Mouse (Mus musculus) splenic B cell, adult 2 months (primary cell): ENCODE results near the gene Frmd4a.

Source experiments
- DNase-seq: peaks from one replicate; pipeline ENCODE4 v3.0.0-alpha.2; 2011; ENCODE audit warnings: low read depth, low spot score
- H3K27me3 ChIP-seq: 2 replicates; pipeline ENCODE4 v1.6.1; 2012; ENCODE audit warnings: mild to moderate bottlenecking, low read length, moderate library complexity, mixed read lengths; ENCODE audit not compliant: control insufficient read depth, poor library complexity, insufficient read depth, severe bottlenecking
- H3K36me3 ChIP-seq: 2 replicates; pipeline ENCODE4 v1.6.1; 2012; ENCODE audit warnings: mild to moderate bottlenecking, low read length, moderate library complexity, mixed read lengths; ENCODE audit not compliant: control insufficient read depth, poor library complexity, insufficient read depth, severe bottlenecking

Gene Frmd4a

DNA sequence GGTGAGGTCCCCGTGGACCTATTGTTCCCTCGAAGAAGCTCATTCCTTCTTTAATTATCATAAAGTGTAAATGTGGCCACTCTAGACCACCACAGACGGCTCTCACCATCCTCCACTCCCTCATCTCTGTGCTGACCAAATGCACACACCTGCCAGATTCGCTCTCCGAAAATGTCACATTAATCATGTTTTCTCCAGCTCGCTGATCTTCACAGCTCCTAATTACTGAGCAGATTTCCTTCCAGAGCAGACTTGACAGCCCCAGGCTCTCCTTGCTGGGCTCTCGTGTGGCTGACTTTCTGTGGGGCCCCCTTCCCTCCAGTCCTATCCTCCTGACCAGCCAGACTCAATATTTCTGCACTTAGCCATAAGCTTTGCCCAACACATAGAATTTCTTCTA is 191.7 kb downstream of the Frmd4a start:
- no peak for DNase-seq
- Histone ChIP-seq H3K36me3 (no peaks in the 10 kb centered on the region), H3K27me3 (no peaks in the 10 kb centered on the region)

GRCm38 (mm10) chr2:4222497-4222828 is 204.9 kb downstream of the Frmd4a start:
- DNase-seq: no peak
- Histone ChIP-seq H3K36me3 (no peaks in the 10 kb centered on the region), H3K27me3 (no peaks in the 10 kb centered on the region)

- H3K36me3 ChIP-seq: no peaks in the 10 kb centered on the region
- no peak for DNase-seq
- H3K27me3 ChIP-seq: no peaks in the 10 kb centered on the region
These were observed 205.8 kb downstream of the Frmd4a start for GRCm38 (mm10) chr2:4223316-4223715.

DNA sequence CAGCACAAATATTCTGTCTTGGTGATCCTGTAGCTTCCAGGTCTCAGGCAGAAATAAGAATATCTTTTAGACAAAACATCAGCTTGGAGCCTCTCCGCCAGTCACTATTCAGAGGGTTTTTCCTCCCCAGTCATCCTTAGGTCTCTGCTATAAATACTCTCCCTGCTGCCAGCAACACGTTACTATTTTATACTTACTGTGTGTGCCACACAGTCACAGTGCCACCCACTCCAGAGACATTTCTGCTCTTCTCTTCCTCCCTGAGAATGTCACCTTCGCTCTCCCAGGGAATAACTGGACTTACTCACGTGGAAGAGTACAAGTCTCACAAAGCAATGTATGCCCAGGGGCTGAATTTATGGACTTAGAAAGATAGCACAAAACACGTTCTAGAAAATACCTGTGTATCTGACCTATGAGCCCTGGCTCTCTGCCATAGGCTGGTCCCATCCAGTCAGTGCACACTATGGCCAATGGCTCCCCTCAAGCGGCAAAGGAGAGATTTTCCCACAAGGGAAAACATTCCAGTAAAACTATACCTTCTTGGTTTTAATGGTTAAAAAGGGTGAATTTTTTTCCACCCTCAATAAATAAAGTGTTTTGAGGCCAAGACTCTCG is 209.5 kb downstream of the Frmd4a start:
- no peak for DNase-seq
- H3K36me3 ChIP-seq: no peaks in the 10 kb centered on the region

DNA sequence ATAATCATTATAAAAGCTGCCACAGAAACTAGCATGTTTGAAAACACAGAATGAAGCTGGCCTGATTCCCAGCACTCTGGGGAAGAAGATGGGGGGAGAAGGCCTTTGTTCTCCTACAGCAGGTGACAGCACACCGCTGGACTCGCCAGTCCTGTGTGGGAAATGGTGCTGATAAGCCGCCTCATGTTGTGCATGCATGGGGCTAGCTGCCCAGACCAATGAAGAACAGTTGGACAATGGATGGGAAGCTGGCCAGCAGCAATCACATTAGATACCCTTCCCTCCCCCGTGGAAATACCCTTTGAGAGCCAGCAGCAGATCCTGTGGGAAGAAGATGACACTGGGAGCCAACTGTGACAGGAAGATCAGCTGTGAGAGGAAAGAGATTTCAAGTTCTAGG is 210.0 kb downstream of the Frmd4a start:
- DNase-seq: no peak
- H3K27me3 ChIP-seq: no peaks in the 10 kb centered on the region
- H3K36me3 ChIP-seq: no peaks in the 10 kb centered on the region

More for the DNA sequence above, 209.5 kb downstream of the Frmd4a start:
- H3K27me3 ChIP-seq: no peaks in the 10 kb centered on the region

GRCm38 (mm10) chr2:4228510-4228909 is 211.0 kb downstream of the Frmd4a start:
- Histone ChIP-seq H3K36me3 (no peaks in the 10 kb centered on the region), H3K27me3 (no peaks in the 10 kb centered on the region)
- DNase-seq: no peak

DNA sequence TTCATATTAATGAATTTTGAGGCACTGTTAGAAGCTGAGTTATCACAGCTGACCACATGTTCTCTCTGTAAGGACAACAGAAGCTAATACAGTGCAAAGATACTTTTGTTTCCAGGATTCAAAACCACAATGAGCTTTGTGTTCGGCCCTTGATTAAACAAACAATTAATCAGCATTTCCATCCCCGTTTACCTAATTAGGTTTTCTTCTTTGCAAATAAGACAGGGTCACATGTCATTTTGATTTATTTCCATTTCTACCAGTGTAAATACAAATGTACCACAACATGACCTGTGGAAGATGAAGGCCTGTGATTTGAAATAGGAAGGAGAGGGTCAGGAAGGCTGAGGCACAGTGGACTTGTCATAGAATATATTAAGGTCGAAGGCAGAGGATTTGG is 214.8 kb downstream of the Frmd4a start:
- no peak for DNase-seq
- Histone ChIP-seq H3K36me3 (no peaks in the 10 kb centered on the region), H3K27me3 (no peaks in the 10 kb centered on the region)

- DNase-seq: no peak
- Histone ChIP-seq H3K27me3 (no peaks in the 10 kb centered on the region), H3K36me3 (no peaks in the 10 kb centered on the region)
These were observed 215.3 kb downstream of the Frmd4a start for GRCm38 (mm10) chr2:4232761-4233322.

DNA sequence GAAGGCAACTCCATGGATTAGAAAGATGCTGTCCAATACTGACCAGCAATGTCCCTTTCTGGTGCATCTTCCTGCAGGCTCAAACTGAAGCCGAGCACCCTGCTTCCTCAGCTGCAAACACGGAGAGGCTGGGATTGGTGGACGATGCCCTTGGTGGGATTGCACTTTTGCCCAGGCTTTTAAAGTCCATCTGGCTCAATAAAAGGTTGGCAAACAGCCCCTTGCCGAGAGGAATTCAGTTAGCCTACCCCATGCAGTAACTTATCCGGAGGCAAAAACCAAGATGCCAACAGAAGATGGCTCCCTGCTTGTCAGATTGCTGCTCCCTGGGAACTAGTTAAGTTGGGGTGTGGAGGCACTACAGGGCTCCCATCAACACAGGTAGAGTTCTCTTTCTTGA is 220.2 kb downstream of the Frmd4a start:
- Histone ChIP-seq H3K36me3 (no peaks in the 10 kb centered on the region), H3K27me3 (no peaks in the 10 kb centered on the region)
- no peak for DNase-seq

- no peak for DNase-seq
- no peaks in the 10 kb centered on the region for H3K27me3 ChIP-seq
- H3K36me3 ChIP-seq: no peaks in the 10 kb centered on the region
These were observed 232.2 kb downstream of the Frmd4a start for GRCm38 (mm10) chr2:4249723-4250122.

DNA sequence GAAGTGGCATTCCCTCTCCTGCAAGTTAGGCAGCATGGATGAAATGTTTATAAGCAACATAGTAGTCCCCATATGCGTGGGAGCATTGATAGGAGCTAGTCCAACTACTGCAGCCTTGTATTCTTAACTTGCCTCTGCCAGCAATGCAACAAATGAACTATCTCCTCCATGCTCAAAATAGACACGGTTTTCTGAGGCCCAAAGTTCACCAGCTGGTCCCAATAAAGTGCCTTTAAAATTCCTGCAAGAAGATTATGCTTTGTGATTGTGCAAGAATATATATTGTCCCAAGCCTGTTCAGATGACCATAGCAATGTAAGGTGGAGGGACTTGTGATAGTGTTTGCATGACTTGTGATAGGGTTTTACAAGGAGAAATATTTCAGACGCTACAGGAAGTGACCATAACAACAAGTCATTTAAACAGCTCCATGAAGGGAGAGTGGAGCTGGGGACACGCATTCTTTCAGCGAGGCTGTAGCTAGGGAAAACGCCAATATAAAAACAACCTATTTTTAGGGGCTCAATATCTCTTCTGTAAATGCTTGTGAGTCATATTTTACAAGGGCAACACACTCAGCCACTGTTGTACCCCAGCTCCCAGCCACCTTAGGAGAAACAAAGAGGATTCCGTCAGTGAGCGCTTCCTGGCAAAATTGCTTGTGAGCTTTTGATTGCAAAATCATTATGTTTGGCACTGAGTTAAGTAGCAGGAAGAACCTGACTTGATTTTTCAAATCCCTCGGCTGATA is 235.2 kb downstream of the Frmd4a start:
- no peaks in the 10 kb centered on the region for H3K36me3 ChIP-seq
- DNase-seq: no peak
- H3K27me3 ChIP-seq: no peaks in the 10 kb centered on the region

DNA sequence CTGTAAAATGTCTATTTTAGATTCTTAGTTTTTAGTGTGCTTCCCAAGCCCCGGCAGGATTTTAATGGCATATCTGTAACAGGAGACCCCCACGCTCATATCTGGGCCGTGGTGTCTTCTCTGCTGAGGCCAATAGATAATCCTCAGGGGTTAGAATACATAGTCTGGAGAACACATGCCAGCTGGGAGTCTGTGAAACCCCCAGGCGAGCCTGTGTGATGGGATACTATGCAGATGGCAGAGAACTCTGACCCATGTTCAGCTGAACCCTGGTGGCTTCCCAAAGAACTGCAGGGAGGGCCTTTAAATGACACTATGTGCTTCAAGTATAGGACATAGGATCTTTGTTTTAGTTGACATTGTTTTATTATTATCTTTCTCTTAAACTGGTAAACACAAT is 235.8 kb downstream of the Frmd4a start:
- no peaks in the 10 kb centered on the region for H3K27me3 ChIP-seq
- no peak for DNase-seq
- H3K36me3 ChIP-seq: no peaks in the 10 kb centered on the region

DNA sequence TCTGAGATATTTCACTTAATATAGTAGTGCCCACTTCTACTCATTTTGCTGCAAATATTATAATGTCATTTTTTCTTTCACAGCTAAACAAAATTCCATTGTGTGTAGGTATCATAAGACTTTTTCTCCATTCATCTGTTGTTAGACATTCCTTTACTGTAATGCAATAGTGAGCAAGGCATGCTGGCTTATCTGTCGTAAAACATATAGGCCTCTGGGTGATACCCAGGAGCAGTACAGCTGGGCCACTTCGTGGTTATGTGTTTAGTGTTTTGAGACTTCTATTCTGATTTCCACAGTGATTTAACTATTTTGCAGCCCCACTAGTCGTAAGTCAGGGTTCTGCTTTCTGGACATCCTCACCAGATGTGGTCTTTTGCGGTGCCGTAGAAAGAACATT is 236.6 kb downstream of the Frmd4a start:
- no peak for DNase-seq
- Histone ChIP-seq H3K36me3 (no peaks in the 10 kb centered on the region), H3K27me3 (no peaks in the 10 kb centered on the region)

DNA sequence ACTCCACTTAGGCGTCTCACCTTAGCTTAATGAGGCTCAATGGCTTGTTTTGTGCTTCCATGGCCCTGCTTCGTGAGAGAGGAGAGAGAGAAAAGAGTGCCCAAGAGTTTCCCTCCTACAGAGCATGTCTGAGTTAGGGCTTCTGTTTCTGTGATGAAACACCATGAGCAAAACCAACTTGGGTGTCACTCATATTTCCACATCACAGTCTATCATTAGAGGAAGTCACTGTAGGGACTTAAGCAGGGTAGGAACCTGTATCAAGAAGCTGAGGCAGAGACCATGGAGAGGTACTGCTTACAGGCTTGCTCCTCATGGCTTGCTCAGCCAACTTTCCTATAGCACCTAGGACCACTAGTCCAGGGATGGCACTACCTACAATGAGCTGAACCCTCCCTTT is 238.7 kb downstream of the Frmd4a start:
- DNase-seq: no peak
- Histone ChIP-seq H3K27me3 (no peaks in the 10 kb centered on the region), H3K36me3 (no peaks in the 10 kb centered on the region)

GRCm38 (mm10) chr2:4257604-4258003 is 240.1 kb downstream of the Frmd4a start:
- Histone ChIP-seq H3K36me3 (no peaks in the 10 kb centered on the region), H3K27me3 (no peaks in the 10 kb centered on the region)
- no peak for DNase-seq
